Mouse (Mus musculus) embryonic fibroblast, embryonic 13.5 days (primary cell): Measurements from ENCODE around the gene Fgfr3. TPM values are rescaled to one million over a fixed set of nuclear protein-coding genes. Genes with fewer than 3 reads are reported as not detected.

Experiments used
- H3K27ac ChIP-seq: 2 replicates; pipeline ENCODE4 v1.5.1; 2012; ENCODE audit warnings: low read length, control low read depth, inconsistent platforms; ENCODE audit not compliant: insufficient read depth
- H3K4me1 ChIP-seq: 2 replicates; pipeline ENCODE4 v1.6.1; 2011; ENCODE audit warnings: low read length; ENCODE audit not compliant: control insufficient read depth, insufficient read depth
- H3K4me3 ChIP-seq: 2 replicates; pipeline ENCODE4 v1.5.1; 2011; ENCODE audit warnings: mild to moderate bottlenecking, control low read depth, low read length; ENCODE audit not compliant: insufficient read depth
- CTCF ChIP-seq: IDR thresholded peaks from 2 replicates; pipeline ENCODE4 v1.5.1; 2011; ENCODE audit warnings: mild to moderate bottlenecking, control low read depth, low read length, moderate library complexity, borderline replicate concordance; ENCODE audit not compliant: insufficient read depth
- POLR2A ChIP-seq: IDR thresholded peaks from 2 replicates; pipeline ENCODE4 v1.6.1; 2011; ENCODE audit warnings: low read depth, mild to moderate bottlenecking, control low read depth, low read length, moderate library complexity
- polyA plus RNA-seq: library from polyadenylated mRNA; stranded (reverse); fragments of >200 nt; gene quantifications from 2 replicates; pipeline ENCODE4 v1.2.4, GENCODE M21; 2011; ENCODE audit warnings: low read depth; ENCODE audit not compliant: missing spikeins, insufficient read length

Gene Fgfr3
- polyA plus RNA-seq, 1 experiment: 1.7 TPM

DNA sequence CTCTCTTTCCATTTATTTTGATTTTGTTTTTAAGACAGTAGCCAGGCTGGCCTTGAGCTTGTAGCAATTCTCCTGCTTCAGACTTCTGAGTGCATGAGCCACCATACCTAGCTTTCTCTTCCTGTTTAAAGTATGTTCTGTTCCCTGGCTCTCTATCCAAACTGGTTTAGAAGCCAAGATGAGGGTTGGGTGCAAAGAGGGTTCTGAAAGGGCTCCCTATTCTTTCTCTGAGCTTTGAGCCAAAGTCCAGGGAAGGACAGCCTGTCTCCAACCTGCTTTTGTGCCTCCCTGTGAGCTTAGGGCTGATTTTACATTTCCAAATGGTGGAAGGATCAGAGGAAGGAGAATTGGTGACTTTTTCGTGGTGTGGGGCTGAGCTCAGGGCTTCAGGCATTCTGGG lies 5.4 kb downstream of the Fgfr3 start:
- H3K4me3 ChIP-seq: no peak overlapping the region

DNA sequence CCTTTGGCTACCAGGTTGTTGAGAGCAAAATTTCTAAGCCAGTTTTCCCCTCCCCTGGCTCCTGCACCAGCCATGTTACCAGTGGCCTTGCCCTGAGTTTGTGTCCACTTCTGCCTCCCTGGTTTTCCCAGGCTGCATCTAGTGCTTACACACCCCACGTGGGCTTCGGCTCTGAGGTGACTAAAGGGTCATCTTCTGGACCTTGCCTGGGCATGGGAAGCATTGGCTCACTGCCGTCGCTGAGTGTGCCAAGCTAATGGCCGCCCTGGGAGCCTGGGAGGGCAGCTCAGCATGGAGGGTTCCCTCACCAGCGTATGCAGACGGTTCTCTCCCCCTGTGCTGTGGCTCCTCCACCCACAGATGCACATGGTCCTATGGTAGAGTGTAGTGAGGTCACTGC lies 7.4 kb downstream of the Fgfr3 start:
- H3K27ac ChIP-seq: no peak overlapping the region
- no peak overlapping the region for H3K4me3 ChIP-seq
- TF ChIP-seq CTCF: no peak
- no peak for TF ChIP-seq POLR2A
- H3K4me1 ChIP-seq: no peaks in the 10 kb centered on the region

More for the DNA sequence above, 5.4 kb downstream of the Fgfr3 start:
- TF ChIP-seq POLR2A (no peak), CTCF (no peak)
- Histone ChIP-seq H3K4me1 (no peaks in the 10 kb centered on the region), H3K27ac (no peak overlapping the region)

DNA sequence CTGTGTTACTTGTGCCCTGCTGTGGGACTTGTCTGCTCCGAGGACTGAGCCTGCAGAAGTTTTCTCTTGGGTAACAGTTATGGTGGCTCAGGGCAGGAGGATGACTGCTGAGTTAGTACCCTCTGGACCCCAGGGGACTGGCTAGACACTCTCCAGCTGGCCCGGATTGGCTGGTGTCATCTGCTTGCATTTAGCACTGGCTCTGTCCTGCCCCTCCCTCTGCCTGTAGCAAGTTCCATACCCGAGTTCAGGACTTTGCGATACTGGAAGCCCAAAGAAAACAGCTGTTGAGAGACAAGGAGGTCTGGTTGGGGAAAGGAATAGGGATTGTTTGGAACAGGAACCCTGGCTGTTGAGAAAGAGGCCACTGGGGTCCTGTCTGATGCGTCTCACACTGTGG lies 9.0 kb downstream of the Fgfr3 start:
- Histone ChIP-seq H3K27ac (no peak overlapping the region), H3K4me3 (no peak overlapping the region), H3K4me1 (no peaks in the 10 kb centered on the region)
- TF ChIP-seq POLR2A: no peak
- TF ChIP-seq CTCF: no peak

DNA sequence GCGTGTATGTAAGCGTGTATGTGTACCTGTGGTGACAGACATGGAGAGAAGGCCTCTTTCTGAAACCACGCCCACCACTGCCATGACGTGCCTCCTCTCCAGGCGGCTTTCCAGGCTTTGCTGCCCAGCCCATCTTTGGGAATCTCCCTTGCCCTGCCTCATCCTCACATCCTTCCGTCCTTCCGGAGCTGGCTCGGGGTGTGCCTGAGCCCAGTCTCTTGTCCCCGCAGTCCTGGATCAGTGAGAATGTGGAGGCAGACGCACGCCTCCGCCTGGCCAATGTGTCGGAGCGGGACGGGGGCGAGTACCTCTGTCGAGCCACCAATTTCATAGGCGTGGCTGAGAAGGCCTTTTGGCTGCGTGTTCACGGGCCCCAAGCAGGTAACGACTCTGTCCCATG lies 9.6 kb downstream of the Fgfr3 start:
- Histone ChIP-seq H3K27ac (no peak overlapping the region), H3K4me1 (no peaks in the 10 kb centered on the region), H3K4me3 (no peak overlapping the region)
- no peak for TF ChIP-seq CTCF
- TF ChIP-seq POLR2A: no peak

DNA sequence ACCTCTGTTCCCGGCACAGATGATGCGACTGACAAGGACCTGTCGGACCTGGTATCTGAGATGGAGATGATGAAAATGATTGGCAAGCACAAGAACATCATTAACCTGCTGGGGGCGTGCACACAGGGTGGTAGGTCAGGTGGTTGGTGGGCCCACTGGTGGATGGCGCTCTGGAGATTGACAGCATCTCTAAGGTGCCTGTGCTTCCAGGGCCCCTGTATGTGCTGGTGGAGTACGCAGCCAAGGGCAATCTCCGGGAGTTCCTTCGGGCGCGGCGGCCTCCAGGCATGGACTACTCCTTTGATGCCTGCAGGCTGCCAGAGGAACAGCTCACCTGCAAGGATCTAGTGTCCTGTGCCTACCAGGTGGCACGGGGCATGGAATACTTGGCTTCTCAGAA lies 12.4 kb downstream of the Fgfr3 start:
- Histone ChIP-seq H3K4me3 (no peak overlapping the region), H3K4me1 (0 out of 2 replicates have a peak, but pooled peaks cover 1% of the 10 kb centered on the region), H3K27ac (no peak overlapping the region)
- no peak for TF ChIP-seq CTCF

DNA sequence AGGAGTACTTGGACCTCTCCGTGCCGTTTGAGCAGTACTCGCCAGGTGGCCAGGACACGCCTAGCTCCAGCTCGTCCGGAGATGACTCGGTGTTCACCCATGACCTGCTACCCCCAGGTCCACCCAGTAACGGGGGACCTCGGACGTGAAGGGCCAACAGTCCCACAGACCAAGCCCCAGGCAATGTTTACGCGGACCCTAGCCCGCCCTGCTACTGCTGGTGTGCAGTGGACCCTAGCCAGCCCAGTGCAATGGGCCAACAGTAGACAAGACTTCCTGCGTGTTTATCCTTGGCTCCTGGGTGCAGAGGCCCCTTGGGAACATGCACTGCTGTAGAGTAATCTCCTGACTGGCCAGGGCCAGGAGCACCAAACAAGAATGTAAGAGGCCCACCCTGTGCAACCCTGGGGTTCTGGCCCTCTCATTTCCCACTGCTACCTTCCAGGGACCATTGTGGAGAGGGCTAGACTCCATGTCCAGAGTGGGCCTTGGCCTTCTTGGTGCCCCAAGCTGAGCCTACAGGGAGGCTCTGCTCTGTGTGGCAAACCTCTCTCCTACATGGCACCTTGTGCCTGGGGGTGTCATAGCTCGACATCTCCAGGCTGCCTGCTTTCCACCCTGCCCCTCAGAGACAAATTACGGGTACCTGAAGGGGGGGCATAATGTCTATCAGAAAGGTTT lies 14.1 kb downstream of the Fgfr3 start:
- TF ChIP-seq CTCF: no peak
- TF ChIP-seq POLR2A: no peak
- Histone ChIP-seq H3K4me1 (0 out of 2 replicates have a peak, but pooled peaks cover 1% of the 10 kb centered on the region), H3K4me3 (no peak overlapping the region)

DNA sequence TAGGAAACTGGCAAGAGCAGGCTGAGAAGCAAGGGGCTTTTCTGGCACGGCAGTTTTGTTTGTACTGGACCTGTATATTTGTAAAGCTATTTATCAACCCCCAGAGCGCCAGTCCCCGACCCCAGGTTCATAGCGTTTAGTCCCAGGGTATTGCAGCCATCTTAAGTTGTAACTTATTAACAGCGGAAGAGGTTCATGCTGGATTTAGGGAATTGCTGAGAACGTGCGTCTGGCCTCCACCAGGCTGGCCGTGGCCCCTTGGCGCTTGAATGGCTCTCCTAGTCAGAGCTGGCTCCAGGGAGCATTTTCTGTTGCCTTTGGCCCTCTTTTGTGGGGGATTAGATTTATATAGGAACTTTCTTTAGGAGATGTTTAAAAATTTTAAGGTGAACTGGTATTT lies 14.8 kb downstream of the Fgfr3 start:
- Histone ChIP-seq H3K4me1 (0 out of 2 replicates have a peak, but pooled peaks cover 1% of the 10 kb centered on the region), H3K4me3 (no peak overlapping the region), H3K27ac (no peak overlapping the region)
- TF ChIP-seq CTCF: no peak
- no peak for TF ChIP-seq POLR2A

More for the DNA sequence above, 14.1 kb downstream of the Fgfr3 start:
- no peak overlapping the region for H3K27ac ChIP-seq

DNA sequence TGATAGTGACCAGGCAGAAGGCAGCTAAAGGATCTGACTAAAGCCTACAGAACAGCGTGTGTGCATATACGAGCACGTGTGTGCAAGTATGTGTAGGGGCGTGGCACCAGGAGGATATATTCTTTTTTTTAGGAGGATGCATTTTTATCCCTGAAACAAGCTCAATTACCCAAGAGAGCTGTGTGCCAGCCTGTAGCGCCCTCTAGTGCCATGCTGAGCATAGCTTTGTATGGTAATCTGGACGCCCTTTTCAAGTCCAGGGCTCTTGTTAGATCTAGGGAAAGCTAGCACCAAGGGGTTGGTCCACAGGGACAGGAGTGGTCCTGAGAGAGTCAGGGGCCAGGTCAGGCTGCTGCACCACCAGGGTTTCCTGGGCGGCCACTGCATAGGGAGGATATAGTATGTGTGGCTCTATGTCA lies 16.4 kb downstream of the Fgfr3 start:
- Histone ChIP-seq H3K4me1 (0 out of 2 replicates have a peak, but pooled peaks cover 1% of the 10 kb centered on the region), H3K27ac (no peak overlapping the region), H3K4me3 (no peak overlapping the region)
- peak; percentile 76 for TF ChIP-seq CTCF
- TF ChIP-seq POLR2A: no peak

DNA sequence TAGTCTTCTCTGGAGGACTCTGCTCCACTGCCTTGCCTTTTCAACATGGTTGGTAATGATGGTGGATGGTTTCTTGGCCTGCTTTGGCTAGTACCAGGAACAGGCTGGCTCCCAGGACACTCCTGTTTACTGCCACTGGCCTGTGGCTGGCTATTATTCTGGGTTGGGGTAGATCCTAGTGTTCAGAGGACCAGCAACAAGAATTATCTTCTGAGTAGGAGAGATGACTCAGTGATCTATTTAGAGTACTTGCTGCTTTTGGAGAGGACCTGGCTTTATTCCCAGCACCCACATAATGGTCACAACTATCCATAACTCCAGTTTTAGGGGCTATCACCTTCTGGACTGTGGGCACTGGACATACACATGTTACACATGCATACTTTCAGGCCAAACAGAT lies 16.9 kb downstream of the Fgfr3 start:
- Histone ChIP-seq H3K4me1 (0 out of 2 replicates have a peak, but pooled peaks cover 1% of the 10 kb centered on the region), H3K4me3 (no peak overlapping the region), H3K27ac (no peak overlapping the region)
- TF ChIP-seq CTCF: no peak
- no peak for TF ChIP-seq POLR2A

DNA sequence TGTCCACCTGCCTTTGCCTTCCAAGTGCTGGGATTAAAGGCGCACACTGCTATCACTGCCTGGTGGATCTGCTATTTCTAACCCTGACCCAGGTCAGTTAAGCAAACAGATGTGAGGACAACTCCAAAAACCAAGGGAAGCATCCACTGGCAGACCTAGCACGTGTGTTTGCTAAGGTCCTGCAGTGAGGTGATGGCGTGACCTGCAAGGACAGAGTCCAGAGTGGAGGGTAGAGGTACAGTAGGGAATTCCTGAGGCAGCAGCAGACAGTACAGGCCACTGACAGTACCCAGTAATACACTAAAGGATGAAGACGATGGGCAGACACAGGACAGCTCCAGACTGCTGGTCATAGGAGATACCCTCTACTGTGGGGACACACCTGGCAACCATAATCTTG lies 19.1 kb downstream of the Fgfr3 start:
- TF ChIP-seq CTCF (no peak), POLR2A (no peak)
- Histone ChIP-seq H3K4me1 (0 out of 2 replicates have a peak, but pooled peaks cover 1% of the 10 kb centered on the region), H3K27ac (no peak overlapping the region), H3K4me3 (no peak overlapping the region)

DNA sequence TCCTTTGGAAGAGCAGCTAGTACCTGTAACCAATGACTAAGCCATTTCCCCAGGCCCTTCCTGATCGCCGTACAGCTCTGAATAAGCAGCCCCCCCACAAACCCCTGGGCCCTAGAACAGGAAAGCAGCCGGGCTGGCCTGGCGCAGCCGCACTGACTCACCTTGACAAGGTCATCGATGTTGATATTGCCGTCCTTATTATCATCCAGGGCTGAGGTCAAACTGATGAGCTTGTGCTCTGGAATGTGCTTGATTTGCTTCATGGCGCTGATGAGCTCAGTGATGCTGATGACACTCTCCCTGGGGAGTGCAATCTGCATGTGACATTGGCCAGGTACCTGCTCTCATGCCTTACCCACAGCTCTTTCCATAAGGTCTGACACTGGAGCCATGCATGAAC lies 22.0 kb downstream of the Fgfr3 start:
- Histone ChIP-seq H3K4me1 (0 out of 2 replicates have a peak, but pooled peaks cover under 1% of the 10 kb centered on the region), H3K27ac (no peak overlapping the region), H3K4me3 (no peak overlapping the region)
- TF ChIP-seq POLR2A (no peak), CTCF (no peak)
